Mouse (Mus musculus): ENCODE data around the gene Sbno2. TPM values are rescaled to one million over a fixed set of nuclear protein-coding genes. Genes with fewer than 3 reads are reported as not detected.

Sbno2 gene
- polyA plus RNA-seq, 1 experiment from 2014 or later = 8.7 TPM

GRCm38 (mm10) chr10:80147719-80148601 is 42.6 kb upstream of the Sbno2 start, which contains the start of gene Midn:
Gene Midn (plus strand): TSS chr10:80148272.
- peak within 1 kb of the TSS; percentile 90 for H3K4me3 ChIP-seq (ENCODE audit: low read depth, low read length)
- peak within 1 kb of the TSS; percentile 70 for H3K9ac ChIP-seq (replicated peaks)
- 0% methylated on average over 30 of the region's 42 CpGs for WGBS (ENCODE audit: insufficient replicate concordance)
- peak; percentile 32 for ATAC-seq
- TF ChIP-seq EP300 (IDR thresholded peaks at IDR 0.05; ENCODE audit: low read depth) = peak; percentile 10; the same call in 1 of the 2 replicates
- TF ChIP-seq CTCF (IDR thresholded peaks at IDR 0.05; ENCODE audit: low read depth) = peak; percentile 72
- peak within 1 kb of the TSS; percentile 96 for H3K4me2 ChIP-seq (ENCODE audit: low read depth, low read length)
- H3K4me1 ChIP-seq (ENCODE audit: insufficient read depth) = peaks cover 48% of the 10 kb centered on the region
- H3K27me3 ChIP-seq (ENCODE audit: insufficient read depth, low read length) = no peaks in the 10 kb centered on the region
- peaks cover 37% of the 10 kb centered on the region for H3K36me3 ChIP-seq (replicated peaks; ENCODE audit: insufficient read depth, low read length)
- peak; percentile 87 for DNase-seq
- H3K9me3 ChIP-seq (ENCODE audit: low read length) = no peaks in the 10 kb centered on the region
- peak within 1 kb of the TSS; percentile 99 for H3K27ac ChIP-seq (ENCODE audit: low read depth)

DNA sequence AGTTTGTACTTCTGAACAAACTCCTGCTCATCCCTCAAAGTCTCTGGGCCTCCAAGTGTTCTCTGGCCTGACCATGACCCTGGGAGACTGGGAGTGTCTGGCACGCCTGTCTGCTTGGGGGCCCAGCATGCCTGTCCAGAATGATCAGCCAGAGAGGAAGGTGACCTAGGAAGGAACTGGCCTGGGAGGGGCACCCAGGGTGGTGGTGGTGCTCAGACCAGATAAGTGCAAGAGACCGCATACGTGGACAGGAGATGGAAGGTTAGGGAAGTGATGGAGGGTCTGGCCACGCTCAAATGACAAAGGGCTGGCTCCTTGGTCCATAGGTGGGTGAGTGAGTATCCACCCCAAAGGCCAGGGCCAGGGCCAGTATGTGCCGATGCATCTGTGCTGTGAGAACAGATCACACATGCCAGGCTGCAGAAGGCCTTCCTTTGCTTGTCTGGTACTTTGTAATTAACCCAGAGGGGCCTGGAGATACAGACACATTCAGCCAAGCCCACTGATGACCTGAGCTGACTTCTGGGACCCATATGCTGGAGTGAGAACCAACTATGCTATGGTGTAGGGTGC is 41.9 kb upstream of the Sbno2 start:
- no peaks in the 10 kb centered on the region for H3K27me3 ChIP-seq (ENCODE audit: insufficient read depth, low read length)
- peak overlapping the region; percentile 99 for H3K27ac ChIP-seq (ENCODE audit: low read depth)
- TF ChIP-seq EP300 (IDR thresholded peaks at IDR 0.05; ENCODE audit: low read depth) = no peak
- TF ChIP-seq CTCF (IDR thresholded peaks at IDR 0.05; ENCODE audit: low read depth) = no peak
- H3K4me2 ChIP-seq (ENCODE audit: low read depth, low read length) = peak overlapping the region; percentile 96
- 49% methylated on average over 5 of the region's 5 CpGs for WGBS (ENCODE audit: insufficient replicate concordance)
- H3K9me3 ChIP-seq (ENCODE audit: low read length) = no peaks in the 10 kb centered on the region
- peak overlapping the region; percentile 70 for H3K9ac ChIP-seq (replicated peaks)
- peaks cover 30% of the 10 kb centered on the region for H3K36me3 ChIP-seq (replicated peaks; ENCODE audit: insufficient read depth, low read length)
- peak overlapping the region; percentile 90 for H3K4me3 ChIP-seq (ENCODE audit: low read depth, low read length)
- peaks cover 49% of the 10 kb centered on the region for H3K4me1 ChIP-seq (ENCODE audit: insufficient read depth)
- no peak for ATAC-seq
- DNase-seq = no peak

DNA sequence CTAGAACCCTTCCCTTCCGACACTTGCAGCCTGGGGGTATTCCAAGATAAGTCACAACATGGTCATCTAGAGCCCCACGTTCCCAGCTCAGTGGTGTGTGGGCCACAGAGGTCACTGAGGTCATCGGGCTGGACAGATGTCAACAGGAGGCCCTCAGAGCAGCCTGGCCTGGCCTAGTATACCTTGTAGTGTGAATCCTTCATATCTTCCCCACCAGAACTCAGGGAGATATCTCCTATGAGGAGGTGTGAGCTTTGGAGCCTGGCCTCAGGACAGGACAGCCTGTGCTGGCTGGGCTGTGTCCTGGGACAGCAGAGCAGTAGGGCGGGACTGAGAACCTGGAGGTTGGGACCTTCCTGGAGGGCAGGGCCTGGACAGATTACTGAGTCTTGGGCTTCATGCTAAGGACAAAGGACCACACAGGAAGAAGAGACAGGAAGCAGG is 41.2 kb upstream of the Sbno2 start:
- TF ChIP-seq CTCF (IDR thresholded peaks at IDR 0.05; ENCODE audit: low read depth) (no peak), EP300 (IDR thresholded peaks at IDR 0.05; ENCODE audit: low read depth) (no peak)
- DNase-seq = no peak
- H3K27me3 ChIP-seq (ENCODE audit: insufficient read depth, low read length) = no peaks in the 10 kb centered on the region
- peak overlapping the region; percentile 99 for H3K27ac ChIP-seq (ENCODE audit: low read depth)
- H3K4me2 ChIP-seq (ENCODE audit: low read depth, low read length) = peak overlapping the region; percentile 96
- H3K4me1 ChIP-seq (ENCODE audit: insufficient read depth) = peaks cover 45% of the 10 kb centered on the region
- no peak overlapping the region for H3K4me3 ChIP-seq (ENCODE audit: low read depth, low read length)
- 66% methylated on average over 4 of the region's 4 CpGs for WGBS (ENCODE audit: insufficient replicate concordance)
- H3K36me3 ChIP-seq (replicated peaks; ENCODE audit: insufficient read depth, low read length) = peaks cover 29% of the 10 kb centered on the region
- no peak for ATAC-seq
- no peaks in the 10 kb centered on the region for H3K9me3 ChIP-seq (ENCODE audit: low read length)
- peak overlapping the region; percentile 70 for H3K9ac ChIP-seq (replicated peaks)

DNA sequence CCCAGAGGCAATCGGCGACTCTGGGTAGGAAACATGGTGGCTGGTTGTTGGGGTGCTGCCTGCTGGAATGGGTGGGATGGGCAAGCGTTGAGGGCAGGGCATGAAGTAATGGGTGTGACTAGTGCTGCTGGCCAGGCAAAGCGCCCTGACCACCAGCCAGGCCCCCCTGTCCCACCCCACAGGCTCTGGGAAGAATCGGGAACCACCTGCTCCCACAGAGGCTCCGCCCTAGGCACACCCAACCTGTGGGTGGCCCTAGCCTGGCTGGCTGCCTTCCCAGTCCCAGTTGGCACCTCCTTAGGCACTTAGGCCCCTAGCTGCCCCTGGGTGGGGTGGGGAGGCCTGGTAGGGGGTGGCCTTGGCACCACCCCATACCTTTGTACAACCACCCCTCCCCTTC is 40.5 kb upstream of the Sbno2 start:
- Histone ChIP-seq H3K9me3 (ENCODE audit: low read length) (no peaks in the 10 kb centered on the region), H3K4me3 (ENCODE audit: low read depth, low read length) (no peak overlapping the region), H3K27ac (ENCODE audit: low read depth) (peak overlapping the region; percentile 99), H3K9ac (replicated peaks) (peak overlapping the region; percentile 70), H3K36me3 (replicated peaks; ENCODE audit: insufficient read depth, low read length) (peaks cover 26% of the 10 kb centered on the region), H3K27me3 (ENCODE audit: insufficient read depth, low read length) (no peaks in the 10 kb centered on the region), H3K4me2 (ENCODE audit: low read depth, low read length) (peak overlapping the region; percentile 96), H3K4me1 (ENCODE audit: insufficient read depth) (peaks cover 46% of the 10 kb centered on the region)
- WGBS (ENCODE audit: insufficient replicate concordance) = 63% methylated on average over 6 of the region's 6 CpGs
- ATAC-seq (no peak), DNase-seq (peak; percentile 76)
- TF ChIP-seq CTCF (IDR thresholded peaks at IDR 0.05; ENCODE audit: low read depth) = no peak
- no peak for TF ChIP-seq EP300 (IDR thresholded peaks at IDR 0.05; ENCODE audit: low read depth)

DNA sequence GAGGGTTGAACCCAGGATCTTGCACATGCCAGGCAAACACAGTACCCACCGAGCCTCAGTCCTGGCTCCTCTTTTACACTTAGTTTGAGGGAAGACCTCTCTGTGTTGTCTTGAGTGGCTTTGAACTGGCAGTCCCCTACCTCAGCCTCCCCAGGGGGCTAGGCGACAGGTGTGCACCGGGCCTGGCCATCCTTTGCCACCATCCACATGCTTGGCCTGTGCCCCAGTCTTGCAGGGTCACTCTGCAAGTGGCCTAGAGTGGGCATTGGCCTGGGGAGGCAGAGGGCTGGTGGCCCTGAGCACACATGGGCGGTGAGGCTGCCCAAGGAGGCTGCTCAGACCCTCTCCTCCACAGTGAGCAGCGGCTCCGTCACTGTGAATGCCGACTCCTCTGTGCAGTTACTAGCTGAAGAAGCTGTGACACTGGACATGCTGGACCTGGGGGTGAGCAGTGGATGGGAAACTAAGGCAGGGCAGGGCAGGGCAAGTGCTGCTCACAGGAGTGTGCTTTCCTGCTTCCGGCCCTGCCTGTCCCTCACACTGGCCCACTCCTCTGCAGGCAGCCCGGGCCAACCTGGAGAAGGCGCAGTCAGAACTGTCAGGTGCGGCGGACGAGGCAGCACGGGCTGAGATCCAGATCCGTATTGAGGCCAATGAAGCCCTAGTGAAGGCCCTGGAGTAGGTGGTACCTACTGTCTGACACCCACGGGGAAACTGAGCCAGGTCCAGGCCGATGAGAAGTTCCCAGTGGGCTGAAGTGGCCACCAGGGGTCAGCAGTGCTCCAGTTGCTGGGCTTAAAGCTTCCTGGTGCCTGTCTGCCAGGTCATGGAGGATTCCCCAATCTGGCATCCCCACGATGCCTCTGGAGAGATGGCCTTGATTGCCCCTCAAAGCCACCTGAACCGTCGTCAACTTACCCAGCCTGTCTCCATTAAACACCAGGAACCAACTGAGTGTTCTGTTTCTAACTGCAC is 39.8 kb upstream of the Sbno2 start:
- Histone ChIP-seq H3K27ac (ENCODE audit: low read depth) (0 out of 2 replicates have a peak overlapping the region, but pooled peaks have one; percentile 99), H3K27me3 (ENCODE audit: insufficient read depth, low read length) (no peaks in the 10 kb centered on the region), H3K4me2 (ENCODE audit: low read depth, low read length) (peak overlapping the region; percentile 96; the same call in 1 of the 2 replicates), H3K36me3 (replicated peaks; ENCODE audit: insufficient read depth, low read length) (peaks cover 26% of the 10 kb centered on the region), H3K4me3 (ENCODE audit: low read depth, low read length) (no peak overlapping the region), H3K4me1 (ENCODE audit: insufficient read depth) (peaks cover 50% of the 10 kb centered on the region), H3K9me3 (ENCODE audit: low read length) (no peaks in the 10 kb centered on the region), H3K9ac (replicated peaks) (no peak overlapping the region)
- TF ChIP-seq EP300 (IDR thresholded peaks at IDR 0.05; ENCODE audit: low read depth) (no peak; the same call in 1 of the 2 replicates), CTCF (IDR thresholded peaks at IDR 0.05; ENCODE audit: low read depth) (peak; percentile 92)
- ATAC-seq = no peak
- WGBS (ENCODE audit: insufficient replicate concordance) = 76% methylated on average over 20 of the region's 20 CpGs
- peak; percentile 83 for DNase-seq
